ENCODE assay signal across 26 mouse cellular contexts in genomic region chr17:80692183-80692582, GRCm38 (mm10). TPM values are rescaled to one million over a fixed set of nuclear protein-coding genes. Genes with fewer than 3 reads are reported as not detected.
DNase-seq lines count a peak whose midpoint lies in the region; ATAC-seq and TF ChIP-seq lines count a peak whose summit lies in the region.
"Had no signal": no experiment of that assay in that cellular context is flagged by ENCODE, and none has a peak within 500 bp of the region (broad histone marks: within the 10 kb centered on the region; RNA-seq: fewer than 3 reads in every experiment).

No protein-coding gene starts in this region.

- no peak overlapping the region for H3K9ac ChIP-seq in hindbrain, embryonic 16.5 days (ENCODE audit: low read depth, low read length)
- no peak overlapping the region for H3K9ac ChIP-seq in hindbrain, embryonic 13.5 days
- H3K9ac ChIP-seq in lung, postnatal 0 days (replicated peaks; ENCODE audit: low read depth): no peak overlapping the region
- H3K9ac ChIP-seq: embryonic facial prominence, embryonic 15.5 days; forebrain, embryonic 15.5 days; heart, embryonic 15.5 days; intestine, embryonic 15.5 days had no signal

- H3K36me3 ChIP-seq in hindbrain, embryonic 16.5 days (ENCODE audit: control insufficient read depth, insufficient read depth, low read length): no peaks in the 10 kb centered on the region; the same call in 1 of the 2 replicates
- no peaks in the 10 kb centered on the region for H3K36me3 ChIP-seq in hindbrain, embryonic 13.5 days
- H3K36me3 ChIP-seq in lung, postnatal 0 days (ENCODE audit: insufficient read depth, low read length): no peaks in the 10 kb centered on the region
- H3K36me3 ChIP-seq: embryonic facial prominence, embryonic 15.5 days; forebrain, embryonic 15.5 days; heart, embryonic 15.5 days; intestine, embryonic 15.5 days had no signal

- H3K4me1 ChIP-seq in hindbrain, embryonic 16.5 days (ENCODE audit: control insufficient read depth, insufficient read depth, low read depth, low read length): peaks cover 14% of the 10 kb centered on the region
- H3K4me1 ChIP-seq in hindbrain, embryonic 13.5 days (replicated peaks): peaks cover 36% of the 10 kb centered on the region
- H3K4me1 ChIP-seq in lung, postnatal 0 days (ENCODE audit: insufficient read depth, low read depth, low read length): peaks cover 5% of the 10 kb centered on the region; the same call in 1 of the 2 replicates
- H3K4me1 ChIP-seq: intestine, embryonic 15.5 days had no signal

- WGBS in hindbrain, embryonic 16.5 days: 79% methylated on average over 13 of the region's 13 CpGs
- WGBS in hindbrain, embryonic 13.5 days: 80% methylated on average over 13 of the region's 13 CpGs
- WGBS in lung, postnatal 0 days: 63% methylated on average over 13 of the region's 13 CpGs

- peak; percentile 43 to 53 for DNase-seq in adrenal gland, adult (ENCODE audit: inconsistent age in 2 of 2, low spot score in 1 of 2)
- no peak for DNase-seq in adrenal gland, postnatal 4 days (ENCODE audit: low spot score in 2 of 2)
- DNase-seq in lung, postnatal 0 days (ENCODE audit: low spot score): no peak
- DNase-seq in lung, postnatal 4 days: no peak
- no peak for DNase-seq in layer of hippocampus, adult 2 months (ENCODE audit: low spot score in 2 of 2)
- DNase-seq: adrenal gland, postnatal 10 days; B cell, adult 2 months; cerebellum, adult 18-20 months; cerebellum, adult 9-11 months; cerebellum, postnatal 36 days; embryo, embryonic 11 days; gastrocnemius, postnatal 10 days; heart, adult 2 months; heart, postnatal 14 days had no signal

- TF ChIP-seq EP300 in lung, postnatal 0 days (IDR thresholded peaks at IDR 0.05): no peak

- ATAC-seq in hindbrain, embryonic 16.5 days: peak; percentile 16; the same call in 1 of the 2 replicates
- ATAC-seq in hindbrain, embryonic 13.5 days (ENCODE audit: low FRiP score): no peak
- ATAC-seq in lung, postnatal 0 days: peak; percentile 54
- ATAC-seq in common myeloid progenitor, adult 5-6 weeks (replicated peaks; ENCODE audit: low read depth, poor library complexity, severe bottlenecking): 0 out of 2 replicates have a peak, but pooled peaks have one; percentile 22
- ATAC-seq: CD4-positive, CD25-positive, alpha-beta regulatory T cell, adult 4 months; forebrain, embryonic 15.5 days; intestine, embryonic 15.5 days had no signal

- TF ChIP-seq CTCF in lung, postnatal 0 days (IDR thresholded peaks at IDR 0.05): no peak
- no peak for TF ChIP-seq CTCF in layer of hippocampus, adult 2 months (conservative IDR thresholded peaks at IDR 0.05)

- H3K4me2 ChIP-seq in hindbrain, embryonic 16.5 days (ENCODE audit: low read length): no peak overlapping the region
- no peak overlapping the region for H3K4me2 ChIP-seq in hindbrain, embryonic 13.5 days
- no peak overlapping the region for H3K4me2 ChIP-seq in lung, postnatal 0 days (replicated peaks; ENCODE audit: low read depth, low read length)
- H3K4me2 ChIP-seq: embryonic facial prominence, embryonic 15.5 days; forebrain, embryonic 15.5 days; heart, embryonic 11.5 days; heart, embryonic 15.5 days; intestine, embryonic 15.5 days had no signal

- H3K9me3 ChIP-seq in hindbrain, embryonic 16.5 days (ENCODE audit: control insufficient read depth, low read length): no peaks in the 10 kb centered on the region
- no peaks in the 10 kb centered on the region for H3K9me3 ChIP-seq in hindbrain, embryonic 13.5 days
- H3K9me3 ChIP-seq in lung, postnatal 0 days (ENCODE audit: low read length): no peaks in the 10 kb centered on the region
- H3K9me3 ChIP-seq: embryonic facial prominence, embryonic 15.5 days; forebrain, embryonic 10.5 days; forebrain, embryonic 15.5 days; heart, embryonic 15.5 days; hindbrain, embryonic 10.5 days; intestine, embryonic 15.5 days had no signal

- H3K27ac ChIP-seq in hindbrain, embryonic 16.5 days (ENCODE audit: low read depth, low read length): no peak overlapping the region
- H3K27ac ChIP-seq in hindbrain, embryonic 13.5 days: no peak overlapping the region; the same call in 1 of the 2 replicates
- H3K27ac ChIP-seq in lung, postnatal 0 days (ENCODE audit: low read length): no peak overlapping the region
- H3K27ac ChIP-seq in layer of hippocampus, adult 2 months: no peak overlapping the region
- H3K27ac ChIP-seq: embryonic facial prominence, embryonic 15.5 days; forebrain, embryonic 10.5 days; forebrain, embryonic 15.5 days; heart, adult 2 months; heart, embryonic 15.5 days; hindbrain, embryonic 10.5 days; intestine, embryonic 15.5 days had no signal

- H3K27me3 ChIP-seq in hindbrain, embryonic 16.5 days (replicated peaks; ENCODE audit: control insufficient read depth, insufficient read depth, low read length): no peaks in the 10 kb centered on the region
- H3K27me3 ChIP-seq in hindbrain, embryonic 13.5 days: no peaks in the 10 kb centered on the region
- no peaks in the 10 kb centered on the region for H3K27me3 ChIP-seq in lung, postnatal 0 days (replicated peaks; ENCODE audit: insufficient read depth, low read length)
- H3K27me3 ChIP-seq: embryonic facial prominence, embryonic 15.5 days; forebrain, embryonic 15.5 days; heart, embryonic 15.5 days; intestine, embryonic 15.5 days had no signal

- H3K4me3 ChIP-seq in hindbrain, embryonic 16.5 days (ENCODE audit: low read length): no peak overlapping the region
- no peak overlapping the region for H3K4me3 ChIP-seq in hindbrain, embryonic 13.5 days
- no peak overlapping the region for H3K4me3 ChIP-seq in lung, postnatal 0 days (ENCODE audit: low read depth, low read length)
- no peak overlapping the region for H3K4me3 ChIP-seq in layer of hippocampus, adult 2 months
- H3K4me3 ChIP-seq: embryonic facial prominence, embryonic 15.5 days; erythroblast, embryonic 14.5 days; forebrain, embryonic 10.5 days; forebrain, embryonic 15.5 days; heart, adult 2 months; heart, embryonic 15.5 days; hindbrain, embryonic 10.5 days; intestine, embryonic 15.5 days had no signal

RNA-seq across cellular contexts. Expression of gene Map4k3, which starts 36.1 kb away (rescaled TPM):
- total RNA-seq in adrenal gland, postnatal 4 days (2021): 10 to 100 TPM; 48.7 to 57.6 TPM
- polyA plus RNA-seq in hindbrain, embryonic 16.5 days (2015; fragmentation: Nextera tagmentation; extraction: Ambion mirVana): 17.7 and 19.4 TPM in 2 replicates
- 22.3 and 24.1 TPM in 2 replicates for polyA plus RNA-seq in hindbrain, embryonic 13.5 days (2015; fragmentation: Nextera tagmentation; extraction: Ambion mirVana)
- 37.5 and 44.2 TPM in 2 replicates for polyA plus RNA-seq in lung, postnatal 0 days (2015; fragmentation: Nextera tagmentation; extraction: Ambion mirVana)
- total RNA-seq in common myeloid progenitor, adult 5-6 weeks (2017): 5.9 and 6.9 TPM in 2 replicates
- total RNA-seq in layer of hippocampus, adult 2 months (2021): 10 to 100 TPM; 92.9 to 94.1 TPM
- polyA plus RNA-seq: erythroblast, embryonic 14.5 days had no signal

Comparison
In these comparisons a context has a peak if more than half of its experiments do, and no peak if none do; other contexts are left out.
1. DNase-seq: peak in adrenal gland, adult (2 of 2); none in adrenal gland, postnatal 4 days (0 of 2), lung, postnatal 0 days (single experiment), lung, postnatal 4 days (0 of 2) and layer of hippocampus, adult 2 months (0 of 2).